Mouse (Mus musculus) activated CD4-positive, CD25-positive, alpha-beta regulatory T cell, adult 9 weeks (primary cell): ENCODE data around the gene En2. TPM values are rescaled to one million over a fixed set of nuclear protein-coding genes. Genes with fewer than 3 reads are reported as not detected.

Source experiments
- polyA plus RNA-seq: library from polyadenylated mRNA; unstranded; fragments of 100-300 nt; shearing (Covaris generic); gene quantifications from one replicate; pipeline ENCODE4 v1.2.1, GENCODE M21; 2017

Gene En2
- polyA plus RNA-seq, result not detected

GRCm38 (mm10) chr5:28165358-28166255 lies at the start of gene En2:
Gene En2 (plus strand): TSS chr5:28165694.

Other genes with a start within 250 kb of the En2 start
- 10.6 TPM for gene Insig1, start 94.3 kb upstream of the En2 start, polyA plus RNA-seq
- not detected for gene Cnpy1, start 80.1 kb downstream of the En2 start, polyA plus RNA-seq
- 5.6 TPM for gene Rbm33, start 151.4 kb downstream of the En2 start, polyA plus RNA-seq